Mouse (Mus musculus) limb, embryonic 12.5 days (tissue): ENCODE results near the gene Mpv17l2. TPM values are rescaled to one million over a fixed set of nuclear protein-coding genes. Genes with fewer than 3 reads are reported as not detected.

Experiments used
- ATAC-seq: fragments of 200-750 bp; cut with Nextera tagmentation; 2 replicates; pipeline ENCODE4 v1.8.0; 2017; ENCODE audit warnings: low read depth, moderate TSS enrichment; ENCODE audit not compliant: insufficient number of reproducible peaks, insufficient read depth, low FRiP score, low TSS enrichment
- H3K27ac ChIP-seq: fragments of 300-500 bp; sonication (generic); 2 replicates; pipeline ENCODE4 v1.5.1; 2016; ENCODE audit warnings: mild to moderate bottlenecking, moderate library complexity
- H3K27me3 ChIP-seq: fragments of 300-500 bp; sonication (generic); 2 replicates; pipeline ENCODE4 v1.6.1; 2016; ENCODE audit warnings: mild to moderate bottlenecking, moderate library complexity
- H3K36me3 ChIP-seq: fragments of 300-500 bp; sonication (generic); 2 replicates; pipeline ENCODE4 v1.6.1; 2016; ENCODE audit warnings: mild to moderate bottlenecking, moderate library complexity
- H3K4me1 ChIP-seq: fragments of 300-500 bp; sonication (generic); replicated peaks from 2 replicates; pipeline ENCODE4 v1.6.1; 2016
- H3K4me2 ChIP-seq: fragments of 300-500 bp; sonication (generic); 2 replicates; pipeline ENCODE4 v1.6.1; 2016; ENCODE audit warnings: mild to moderate bottlenecking, moderate library complexity
- H3K4me3 ChIP-seq: fragments of 300-500 bp; sonication (generic); replicated peaks from 2 replicates; pipeline ENCODE4 v1.5.1; 2016; ENCODE audit warnings: mild to moderate bottlenecking
- H3K9ac ChIP-seq: fragments of 300-500 bp; sonication (generic); replicated peaks from 2 replicates; pipeline ENCODE4 v1.6.1; 2016; ENCODE audit warnings: mild to moderate bottlenecking, moderate library complexity
- H3K9me3 ChIP-seq: fragments of 300-500 bp; sonication (generic); 2 replicates; pipeline ENCODE4 v1.6.1; 2016; ENCODE audit warnings: mild to moderate bottlenecking, moderate library complexity
- WGBS: fragments of 180-500 bp; shearing (Covaris S2); methylation state at CpG from one replicate; pipeline ENCODE4 v1.1.7; 2016; 5-methylcytosine and 5-hydroxymethylcytosine counted together
- polyA plus RNA-seq: library from polyadenylated mRNA; unstranded; fragments of >200 nt; fragmentation: Nextera tagmentation; extraction: Ambion mirVana; gene quantifications from 2 replicates; pipeline ENCODE4 v1.2.1, GENCODE M21; 2016

Gene Mpv17l2
- polyA plus RNA-seq, 1 experiment from 2014 or later = 25.8 TPM

DNA sequence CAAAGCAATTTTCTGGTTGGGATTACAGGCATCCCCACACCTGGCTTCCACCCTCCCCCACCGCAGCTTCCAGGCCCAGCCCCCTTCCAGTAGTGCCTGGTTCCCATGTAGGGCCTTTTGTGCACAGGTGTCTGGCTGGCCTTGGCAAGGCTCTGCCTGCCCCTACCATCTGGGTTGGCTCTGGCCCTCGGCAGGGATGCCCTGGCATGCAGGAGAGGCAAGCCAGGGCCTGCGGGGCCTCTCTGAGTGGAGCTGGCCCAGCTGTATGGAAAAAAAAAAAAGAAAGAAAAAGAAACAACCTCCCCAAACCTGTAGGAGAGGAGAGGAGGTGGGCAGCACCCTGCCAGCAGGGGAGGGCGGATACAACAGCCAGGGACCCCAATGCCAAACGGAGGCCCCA lies 12.7 kb upstream of the Mpv17l2 start:
- Histone ChIP-seq H3K36me3 (peaks cover 71% of the 10 kb centered on the region), H3K27ac (0 out of 2 replicates have a peak overlapping the region, but pooled peaks have one; percentile 37), H3K9ac (peak overlapping the region; percentile 96), H3K9me3 (no peaks in the 10 kb centered on the region), H3K4me3 (no peak overlapping the region), H3K27me3 (no peaks in the 10 kb centered on the region), H3K4me1 (peaks cover 43% of the 10 kb centered on the region), H3K4me2 (0 out of 2 replicates have a peak overlapping the region, but pooled peaks have one; percentile 13)
- ATAC-seq = no peak
- 81% methylated on average over 5 of the region's 5 CpGs for WGBS

DNA sequence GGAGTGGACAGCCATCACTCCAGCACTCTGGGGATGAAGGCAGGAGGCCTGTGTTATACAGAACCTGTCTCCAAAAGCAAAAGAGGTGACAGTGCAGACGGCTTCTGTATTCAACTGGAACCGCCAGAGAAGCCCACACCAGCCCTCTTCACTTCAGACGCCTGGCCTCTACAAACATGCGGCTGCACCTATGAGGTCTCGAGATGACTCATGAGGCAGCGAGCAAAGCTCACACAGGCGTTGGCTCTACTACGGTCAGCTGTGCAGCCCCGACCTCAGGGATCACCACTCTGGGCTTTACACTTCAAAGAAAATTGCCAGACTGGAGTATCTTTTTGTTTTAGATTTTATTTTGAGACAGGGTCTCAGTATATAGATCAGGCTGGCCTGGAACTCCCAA lies 12.1 kb upstream of the Mpv17l2 start:
- H3K9ac ChIP-seq = no peak overlapping the region

DNA sequence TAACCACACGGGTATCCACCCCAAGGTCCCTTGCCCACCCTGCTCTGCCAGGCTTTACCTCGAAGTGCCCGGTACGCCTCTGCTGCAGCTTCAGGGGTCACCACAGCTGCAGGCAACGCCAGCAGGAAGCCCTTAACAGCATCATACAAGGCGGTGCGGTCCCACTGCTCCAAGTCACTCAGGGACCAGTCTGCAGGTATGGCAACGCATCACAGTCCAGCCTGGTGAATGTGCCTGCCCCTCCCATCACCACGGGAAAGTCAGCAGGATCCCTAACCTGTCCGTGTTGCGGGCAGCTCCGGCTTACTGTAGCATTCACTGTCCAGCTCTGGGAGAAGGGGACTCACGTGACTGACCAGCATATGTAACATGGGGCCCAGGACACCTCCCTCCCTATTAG lies 11.3 kb upstream of the Mpv17l2 start:
- H3K9ac ChIP-seq = no peak overlapping the region
- H3K27ac ChIP-seq = no peak overlapping the region
- H3K4me2 ChIP-seq = no peak overlapping the region
- WGBS = 95% methylated on average over 13 of the region's 13 CpGs
- H3K4me1 ChIP-seq = peaks cover 33% of the 10 kb centered on the region
- no peaks in the 10 kb centered on the region for H3K27me3 ChIP-seq
- peaks cover 76% of the 10 kb centered on the region for H3K36me3 ChIP-seq
- no peak overlapping the region for H3K4me3 ChIP-seq
- ATAC-seq = no peak
- no peaks in the 10 kb centered on the region for H3K9me3 ChIP-seq

More for the DNA sequence above, 12.1 kb upstream of the Mpv17l2 start:
- Histone ChIP-seq H3K9me3 (no peaks in the 10 kb centered on the region), H3K36me3 (peaks cover 72% of the 10 kb centered on the region), H3K27ac (no peak overlapping the region), H3K4me3 (no peak overlapping the region), H3K4me2 (no peak overlapping the region), H3K4me1 (peaks cover 38% of the 10 kb centered on the region), H3K27me3 (no peaks in the 10 kb centered on the region)
- no peak for ATAC-seq
- 87% methylated on average over 9 of the region's 9 CpGs for WGBS

DNA sequence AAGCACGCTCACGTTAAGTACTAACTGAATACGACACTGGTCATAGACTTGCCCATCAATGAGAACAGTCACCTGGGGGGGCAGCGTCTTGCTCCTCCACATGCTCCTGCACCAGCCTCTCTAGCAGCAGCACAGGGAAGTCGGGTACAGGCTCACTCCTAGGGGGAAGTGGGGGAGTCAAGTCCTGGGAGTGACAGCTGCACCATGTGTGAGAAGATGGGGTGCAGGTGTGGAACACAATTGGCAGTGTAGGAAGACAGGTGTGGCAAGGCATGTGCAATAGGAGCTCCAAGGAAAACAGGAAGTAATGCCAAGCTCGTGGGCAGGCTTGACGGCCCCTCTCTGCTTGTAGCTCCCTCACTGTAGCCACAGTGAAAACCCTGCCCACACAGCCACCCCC lies 10.5 kb upstream of the Mpv17l2 start:
- no peak overlapping the region for H3K9ac ChIP-seq
- ATAC-seq = no peak
- 91% methylated on average over 7 of the region's 7 CpGs for WGBS

DNA sequence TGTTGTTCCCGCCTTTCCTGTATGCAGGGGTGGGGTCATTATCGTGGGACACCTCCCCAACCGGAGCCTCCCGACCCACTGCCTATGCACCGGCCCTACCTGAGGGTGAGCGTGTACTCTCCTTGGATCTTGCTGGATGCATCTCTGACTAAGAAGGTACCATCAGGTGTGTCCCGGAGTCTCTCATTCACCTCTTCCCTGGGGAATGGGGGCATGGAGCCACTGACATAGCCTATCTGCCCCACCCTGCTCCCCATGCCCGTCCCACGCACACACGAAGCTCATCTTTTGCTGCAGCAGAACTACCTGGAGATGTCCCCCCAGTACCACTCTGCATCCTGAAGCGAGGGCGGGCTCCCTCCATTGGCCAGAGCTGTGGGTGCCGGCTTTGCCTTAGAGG lies 10.0 kb upstream of the Mpv17l2 start:
- H3K27me3 ChIP-seq = no peaks in the 10 kb centered on the region
- WGBS = 93% methylated on average over 13 of the region's 13 CpGs

More for the DNA sequence above, 10.5 kb upstream of the Mpv17l2 start:
- no peak overlapping the region for H3K4me2 ChIP-seq
- no peaks in the 10 kb centered on the region for H3K9me3 ChIP-seq
- H3K36me3 ChIP-seq = peaks cover 76% of the 10 kb centered on the region
- H3K4me3 ChIP-seq = no peak overlapping the region
- H3K27me3 ChIP-seq = no peaks in the 10 kb centered on the region
- peaks cover 42% of the 10 kb centered on the region for H3K4me1 ChIP-seq
- H3K27ac ChIP-seq = no peak overlapping the region

DNA sequence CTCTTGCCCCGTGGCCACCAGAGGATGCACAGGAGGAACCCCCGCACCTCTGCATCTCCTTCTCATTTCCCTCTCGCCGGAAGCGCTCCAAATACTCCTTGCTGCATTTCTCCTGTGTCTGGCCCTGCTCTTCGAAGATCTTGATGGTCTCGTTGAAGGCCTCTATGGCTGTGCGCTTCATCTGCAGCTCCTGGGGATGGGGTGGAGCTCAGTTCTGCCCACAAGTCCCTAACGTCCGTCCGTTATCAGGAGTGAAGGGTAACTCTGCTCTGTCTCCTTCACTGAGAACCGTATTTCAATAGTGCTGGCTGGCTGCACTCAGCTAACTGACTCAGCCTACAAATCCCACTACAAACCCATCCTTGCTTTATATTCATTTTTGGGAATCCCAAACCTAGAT lies 9.1 kb upstream of the Mpv17l2 start:
- H3K27me3 ChIP-seq = no peaks in the 10 kb centered on the region
- peak overlapping the region; percentile 35; the same call in 1 of the 2 replicates for H3K27ac ChIP-seq
- H3K9me3 ChIP-seq = no peaks in the 10 kb centered on the region
- no peak for ATAC-seq
- peaks cover 36% of the 10 kb centered on the region for H3K4me1 ChIP-seq
- H3K9ac ChIP-seq = 0 out of 2 replicates have a peak overlapping the region, but pooled peaks have one; percentile 8
- peaks cover 73% of the 10 kb centered on the region for H3K36me3 ChIP-seq
- 68% methylated on average over 12 of the region's 12 CpGs for WGBS
- no peak overlapping the region for H3K4me3 ChIP-seq
- H3K4me2 ChIP-seq = no peak overlapping the region

More for the DNA sequence above, 10.0 kb upstream of the Mpv17l2 start:
- Histone ChIP-seq H3K9ac (no peak overlapping the region), H3K4me2 (no peak overlapping the region), H3K36me3 (peaks cover 76% of the 10 kb centered on the region), H3K4me3 (no peak overlapping the region), H3K27ac (no peak overlapping the region), H3K9me3 (no peaks in the 10 kb centered on the region), H3K4me1 (peaks cover 43% of the 10 kb centered on the region)
- no peak for ATAC-seq

DNA sequence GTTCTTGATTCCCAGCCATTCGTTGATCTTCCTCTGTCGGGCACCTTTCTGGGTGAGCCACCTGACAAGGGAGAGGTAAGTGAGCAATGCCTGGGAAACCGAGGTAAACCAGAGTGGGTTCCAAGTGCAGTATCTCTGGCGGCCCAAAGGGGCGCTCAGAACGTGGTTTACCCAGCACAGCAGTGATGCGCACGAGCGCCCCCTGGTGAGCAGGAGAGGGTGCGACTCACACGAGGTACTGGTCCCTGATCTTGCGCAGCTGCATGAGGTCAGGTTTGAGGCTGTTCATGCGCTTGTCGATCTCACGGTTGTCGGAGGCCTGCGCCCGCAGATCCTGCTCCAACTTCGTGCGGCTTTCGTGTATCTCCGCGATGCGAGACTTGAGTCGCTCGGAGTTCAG lies 8.6 kb upstream of the Mpv17l2 start:
- 6% methylated on average over 26 of the region's 26 CpGs for WGBS
- Histone ChIP-seq H3K9ac (0 out of 2 replicates have a peak overlapping the region, but pooled peaks have one; percentile 8), H3K4me1 (peaks cover 31% of the 10 kb centered on the region)

DNA sequence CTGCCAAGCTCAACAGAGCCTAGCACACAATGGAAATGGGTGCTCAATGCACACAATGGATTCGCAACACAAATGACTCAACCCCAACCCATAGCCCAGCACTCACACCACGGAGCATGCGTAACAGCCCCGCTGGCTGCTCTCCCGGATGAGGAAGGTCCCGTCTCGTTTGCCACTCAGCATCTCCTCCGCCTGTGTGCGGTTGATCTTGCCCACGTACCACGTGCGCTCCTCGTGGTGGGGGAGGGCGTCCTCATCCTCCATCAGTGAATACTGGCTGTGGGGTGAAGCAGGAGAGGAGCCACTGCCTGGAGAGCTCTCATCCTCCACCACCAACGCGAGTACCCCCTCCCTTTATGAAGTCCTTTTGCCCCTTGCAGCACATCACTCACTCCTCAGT lies 8.2 kb upstream of the Mpv17l2 start:
- peaks cover 64% of the 10 kb centered on the region for H3K36me3 ChIP-seq
- no peak overlapping the region for H3K4me3 ChIP-seq
- no peak overlapping the region for H3K9ac ChIP-seq
- peaks cover 26% of the 10 kb centered on the region for H3K4me1 ChIP-seq
- H3K27me3 ChIP-seq = no peaks in the 10 kb centered on the region
- no peak for ATAC-seq
- H3K9me3 ChIP-seq = no peaks in the 10 kb centered on the region
- WGBS = 80% methylated on average over 16 of the region's 16 CpGs
- H3K27ac ChIP-seq = no peak overlapping the region
- H3K4me2 ChIP-seq = no peak overlapping the region

More for the DNA sequence above, 8.6 kb upstream of the Mpv17l2 start:
- 0 out of 2 replicates have a peak, but pooled peaks have one; percentile 8 for ATAC-seq
- no peaks in the 10 kb centered on the region for H3K27me3 ChIP-seq
- H3K9me3 ChIP-seq = no peaks in the 10 kb centered on the region
- H3K4me2 ChIP-seq = no peak overlapping the region
- peaks cover 68% of the 10 kb centered on the region for H3K36me3 ChIP-seq
- peak overlapping the region; percentile 35; the same call in 1 of the 2 replicates for H3K27ac ChIP-seq
- H3K4me3 ChIP-seq = 0 out of 2 replicates have a peak overlapping the region, but pooled peaks have one; percentile 3

DNA sequence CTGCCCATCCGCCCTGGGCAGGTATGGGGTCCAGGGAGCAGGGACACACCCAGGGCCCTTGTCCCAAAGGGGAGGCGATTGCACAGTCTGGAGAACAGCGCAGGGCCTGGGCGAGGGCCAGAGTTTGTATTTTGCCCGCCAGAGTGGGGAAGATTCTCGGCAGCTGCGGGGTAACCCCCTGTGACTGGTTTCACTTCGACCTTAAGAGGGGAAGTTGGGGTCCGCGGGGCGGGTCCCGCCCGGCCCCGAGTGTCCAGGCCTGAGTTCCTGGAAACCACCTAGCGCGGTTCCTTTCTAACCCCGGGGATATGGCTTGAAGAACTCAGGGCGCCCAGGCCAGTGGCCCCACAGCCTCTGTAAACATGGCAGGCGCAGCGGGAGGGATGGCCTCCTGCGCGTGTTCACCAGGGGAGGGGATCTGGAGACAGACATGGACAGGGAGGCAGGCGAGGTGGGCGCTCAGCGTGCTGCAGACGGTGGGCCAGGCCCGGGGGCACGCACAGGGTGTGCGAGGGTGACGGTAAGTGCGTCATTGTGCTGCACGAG lies 7.6 kb upstream of the Mpv17l2 start:
- no peak for ATAC-seq
- H3K4me2 ChIP-seq = no peak overlapping the region
- H3K27me3 ChIP-seq = no peaks in the 10 kb centered on the region
- peaks cover 21% of the 10 kb centered on the region for H3K4me1 ChIP-seq
- no peaks in the 10 kb centered on the region for H3K9me3 ChIP-seq
- 95% methylated on average over 32 of the region's 32 CpGs for WGBS
- no peak overlapping the region for H3K9ac ChIP-seq
- peaks cover 57% of the 10 kb centered on the region for H3K36me3 ChIP-seq
- no peak overlapping the region for H3K4me3 ChIP-seq
- H3K27ac ChIP-seq = no peak overlapping the region

DNA sequence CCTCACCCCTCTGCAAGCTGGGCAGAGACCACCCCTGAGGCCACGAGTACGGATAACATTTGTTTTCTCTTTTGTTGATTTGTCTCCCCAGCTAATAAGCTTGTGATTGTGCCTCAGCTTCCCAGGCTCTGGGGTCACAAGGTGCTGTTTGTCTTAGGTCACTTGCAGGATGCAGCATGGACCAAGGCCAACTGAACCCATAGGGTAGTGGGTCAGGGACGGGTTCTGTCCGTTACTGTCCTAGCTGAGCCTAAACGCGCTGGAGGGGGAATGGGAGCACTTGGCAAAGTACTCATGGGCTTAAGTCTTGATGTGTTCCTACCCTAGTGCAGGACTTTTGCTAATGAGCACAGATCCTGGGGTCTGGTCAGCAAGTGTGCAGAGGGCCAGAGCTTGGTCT lies 6.8 kb upstream of the Mpv17l2 start:
- no peak for ATAC-seq
- Histone ChIP-seq H3K9me3 (no peaks in the 10 kb centered on the region), H3K9ac (0 out of 2 replicates have a peak overlapping the region, but pooled peaks have one; percentile 66), H3K27ac (no peak overlapping the region), H3K4me3 (no peak overlapping the region), H3K4me2 (no peak overlapping the region), H3K36me3 (peaks cover 49% of the 10 kb centered on the region), H3K4me1 (peaks cover 15% of the 10 kb centered on the region), H3K27me3 (no peaks in the 10 kb centered on the region)
- WGBS = 93% methylated on average over 6 of the region's 6 CpGs

DNA sequence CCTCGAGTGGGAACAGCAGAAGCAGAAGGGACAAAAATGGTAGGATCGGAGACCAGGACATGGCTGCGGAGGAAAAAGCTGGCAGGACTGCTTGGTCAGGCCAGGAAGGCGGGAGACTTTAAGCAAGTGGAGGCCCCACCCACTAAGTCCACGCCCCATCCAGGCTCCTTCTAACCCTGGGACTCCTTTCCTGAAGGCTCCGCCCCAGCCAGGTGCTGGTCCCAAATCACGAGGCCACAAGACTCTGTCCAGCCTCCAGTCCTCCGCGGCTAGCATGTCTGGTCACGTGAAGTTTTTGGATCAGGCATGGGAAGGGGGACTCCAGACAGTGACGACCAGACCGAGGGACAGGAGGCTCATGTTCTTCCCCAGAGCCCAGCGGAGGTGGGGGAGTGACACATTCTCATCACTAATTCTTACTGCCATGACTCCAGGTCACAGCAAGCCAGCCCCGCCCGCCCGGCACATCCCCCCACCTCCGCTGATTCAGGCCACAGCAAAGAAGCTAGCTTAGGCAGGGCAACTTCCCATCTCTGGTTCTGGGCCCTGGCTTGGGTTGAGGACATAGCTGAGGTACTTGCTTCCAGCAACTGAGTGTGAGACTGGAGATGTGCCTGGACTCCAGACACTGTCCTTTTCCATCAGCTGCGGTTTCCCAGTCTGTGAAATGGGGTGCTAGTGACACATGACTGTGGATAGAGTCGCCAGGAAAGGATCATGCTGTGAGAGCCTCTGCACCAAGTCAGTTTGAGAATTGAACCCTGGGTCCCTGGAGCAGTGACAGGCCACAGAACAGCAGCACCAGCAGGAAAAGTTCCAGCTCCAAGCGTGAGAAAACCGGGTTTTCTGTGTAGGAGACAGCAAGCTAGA lies 6.1 kb upstream of the Mpv17l2 start:
- 7% methylated on average over 21 of the region's 21 CpGs for WGBS
- Histone ChIP-seq H3K4me3 (peak overlapping the region; percentile 45), H3K4me1 (peaks cover 15% of the 10 kb centered on the region), H3K27ac (no peak overlapping the region), H3K9me3 (no peaks in the 10 kb centered on the region), H3K27me3 (no peaks in the 10 kb centered on the region), H3K4me2 (peak overlapping the region; percentile 89), H3K9ac (peak overlapping the region; percentile 66), H3K36me3 (peaks cover 42% of the 10 kb centered on the region)
- peak; percentile 17; the same call in 1 of the 2 replicates for ATAC-seq
